Mouse (Mus musculus): ENCODE measurements around the gene Trpm3. TPM values are rescaled to one million over a fixed set of nuclear protein-coding genes. Genes with fewer than 3 reads are reported as not detected.

Gene Trpm3
- polyA plus RNA-seq, 1 experiment: 0.05 TPM

DNA sequence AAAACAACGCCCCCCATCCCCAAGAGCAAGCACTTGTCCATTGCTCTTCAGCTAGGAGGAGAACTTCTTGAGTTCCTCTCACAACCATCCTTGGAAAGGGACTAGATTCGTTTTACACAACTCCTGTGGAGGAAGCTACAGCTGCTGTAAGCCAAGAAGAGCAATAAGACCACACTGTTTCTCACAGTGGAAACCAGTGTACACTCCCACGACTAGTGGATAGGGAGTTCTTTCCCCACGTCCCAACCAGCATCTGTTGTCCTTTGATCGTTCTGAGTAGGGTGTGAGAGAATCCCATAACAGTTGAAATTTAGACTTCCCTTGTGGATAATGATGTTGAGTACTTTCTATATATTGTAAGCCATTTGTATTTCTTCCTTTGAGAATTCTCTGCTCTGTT is 728.6 kb downstream of the Trpm3 start:
- Histone ChIP-seq H3K27me3 (ENCODE audit: control insufficient read depth, insufficient read depth, insufficient read length) (no peaks in the 10 kb centered on the region), H3K4me3 (ENCODE audit: insufficient read depth, poor library complexity, severe bottlenecking) (no peak overlapping the region), H3K36me3 (ENCODE audit: control insufficient read depth, insufficient read depth) (no peaks in the 10 kb centered on the region), H3K79me2 (ENCODE audit: control insufficient read depth, insufficient read depth) (no peaks in the 10 kb centered on the region), H3ac (ENCODE audit: control insufficient read depth, insufficient read length, low read depth) (no peak overlapping the region), H3K79me3 (ENCODE audit: low read depth) (no peaks in the 10 kb centered on the region)
- TF ChIP-seq USF1 (IDR thresholded peaks at IDR 0.05; ENCODE audit: low read depth) (no peak), CTCF (IDR thresholded peaks at IDR 0.05; ENCODE audit: control insufficient read depth, insufficient read depth, insufficient read length) (no peak), CEBPB (IDR thresholded peaks at IDR 0.05; ENCODE audit: low read depth) (no peak), MYOD1 (IDR thresholded peaks at IDR 0.05; ENCODE audit: control insufficient read depth, insufficient read length, low read depth) (no peak), MYOG (IDR thresholded peaks at IDR 0.05; ENCODE audit: control insufficient read depth, extremely low read depth, insufficient read length) (no peak), FOSL1 (IDR thresholded peaks at IDR 0.05; ENCODE audit: insufficient read depth, low read length, poor library complexity, severe bottlenecking) (no peak), MAX (IDR thresholded peaks at IDR 0.05) (no peak)

DNA sequence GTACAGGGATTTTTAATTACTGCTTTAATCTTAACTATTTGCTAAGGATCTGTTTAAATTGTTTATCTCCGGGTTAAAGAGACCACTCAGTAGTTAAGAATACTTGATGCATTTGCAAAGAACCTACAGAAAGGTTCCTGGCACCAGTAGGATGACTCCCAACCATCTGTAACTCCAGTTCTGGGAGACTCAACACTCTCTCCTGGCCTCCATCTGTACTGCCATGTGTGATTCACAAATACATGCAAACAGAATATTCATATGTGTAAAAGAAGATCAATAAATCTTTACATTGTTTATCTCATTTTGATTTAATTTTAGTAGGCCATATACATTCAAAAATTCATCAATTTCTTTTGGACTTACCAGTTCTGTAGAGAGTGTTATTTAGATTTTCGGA is 731.0 kb downstream of the Trpm3 start:
- Histone ChIP-seq H3K27me3 (ENCODE audit: control insufficient read depth, insufficient read depth, insufficient read length) (no peaks in the 10 kb centered on the region), H3K36me3 (ENCODE audit: control insufficient read depth, insufficient read depth) (no peaks in the 10 kb centered on the region), H3K79me3 (ENCODE audit: low read depth) (no peaks in the 10 kb centered on the region), H3ac (ENCODE audit: control insufficient read depth, insufficient read length, low read depth) (no peak overlapping the region), H3K79me2 (ENCODE audit: control insufficient read depth, insufficient read depth) (no peaks in the 10 kb centered on the region), H3K4me3 (ENCODE audit: insufficient read depth, poor library complexity, severe bottlenecking) (no peak overlapping the region)
- TF ChIP-seq USF1 (IDR thresholded peaks at IDR 0.05; ENCODE audit: low read depth) (no peak), MYOG (IDR thresholded peaks at IDR 0.05; ENCODE audit: control insufficient read depth, extremely low read depth, insufficient read length) (no peak), MAX (IDR thresholded peaks at IDR 0.05) (no peak), MYOD1 (IDR thresholded peaks at IDR 0.05; ENCODE audit: control insufficient read depth, insufficient read length, low read depth) (no peak), FOSL1 (IDR thresholded peaks at IDR 0.05; ENCODE audit: insufficient read depth, low read length, poor library complexity, severe bottlenecking) (no peak), CTCF (IDR thresholded peaks at IDR 0.05; ENCODE audit: control insufficient read depth, insufficient read depth, insufficient read length) (no peak), CEBPB (IDR thresholded peaks at IDR 0.05; ENCODE audit: low read depth) (no peak)

DNA sequence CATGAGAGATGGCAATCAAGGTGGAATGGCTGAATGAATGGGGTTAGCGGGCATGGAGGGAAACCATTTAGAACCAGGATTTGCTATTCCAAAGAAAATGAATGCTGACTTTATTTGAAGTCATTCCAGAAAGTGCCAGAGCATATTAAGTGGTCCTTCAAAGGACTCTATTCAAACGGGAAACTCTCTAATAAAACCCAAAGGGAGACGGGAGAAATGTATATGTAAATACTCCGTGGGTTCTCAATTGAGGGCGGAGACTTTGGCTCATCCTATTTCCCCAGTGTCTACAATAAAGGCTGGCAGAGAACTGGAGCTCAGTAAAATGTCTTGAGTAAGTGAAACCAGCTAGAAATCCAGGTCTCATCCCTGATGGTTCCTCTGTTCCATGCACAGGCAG is 733.6 kb downstream of the Trpm3 start:
- TF ChIP-seq MAX (IDR thresholded peaks at IDR 0.05): no peak
- no peak for TF ChIP-seq CTCF (IDR thresholded peaks at IDR 0.05; ENCODE audit: control insufficient read depth, insufficient read depth, insufficient read length)
- no peak for TF ChIP-seq MYOG (IDR thresholded peaks at IDR 0.05; ENCODE audit: control insufficient read depth, extremely low read depth, insufficient read length)
- no peak for TF ChIP-seq CEBPB (IDR thresholded peaks at IDR 0.05; ENCODE audit: low read depth)
- no peak for TF ChIP-seq MYOD1 (IDR thresholded peaks at IDR 0.05; ENCODE audit: control insufficient read depth, insufficient read length, low read depth)
- H3K79me3 ChIP-seq (ENCODE audit: low read depth): no peaks in the 10 kb centered on the region
- no peaks in the 10 kb centered on the region for H3K36me3 ChIP-seq (ENCODE audit: control insufficient read depth, insufficient read depth)
- H3K4me3 ChIP-seq (ENCODE audit: insufficient read depth, poor library complexity, severe bottlenecking): no peak overlapping the region
- H3ac ChIP-seq (ENCODE audit: control insufficient read depth, insufficient read length, low read depth): no peak overlapping the region
- H3K27me3 ChIP-seq (ENCODE audit: control insufficient read depth, insufficient read depth, insufficient read length): no peaks in the 10 kb centered on the region
- no peaks in the 10 kb centered on the region for H3K79me2 ChIP-seq (ENCODE audit: control insufficient read depth, insufficient read depth)

DNA sequence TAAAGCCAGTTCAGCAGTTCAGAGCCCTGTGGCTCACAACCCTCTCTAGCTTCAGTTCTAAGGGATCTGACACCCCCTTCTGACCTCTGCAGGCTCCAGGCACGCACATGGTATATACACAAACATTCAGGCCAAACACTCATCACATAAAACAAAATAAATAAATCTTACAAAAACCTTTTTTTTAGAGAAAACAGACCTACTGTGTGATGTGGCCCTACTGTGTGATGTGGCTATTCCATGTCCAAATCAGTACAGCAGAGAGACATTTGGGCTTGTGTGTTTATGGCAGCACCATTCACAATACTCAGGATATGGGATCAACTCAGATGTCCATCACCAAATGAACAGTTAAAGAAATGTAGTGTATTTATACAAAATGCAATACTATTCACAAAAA is 741.4 kb downstream of the Trpm3 start:
- no peaks in the 10 kb centered on the region for H3K27me3 ChIP-seq (ENCODE audit: control insufficient read depth, insufficient read depth, insufficient read length)
- no peaks in the 10 kb centered on the region for H3K79me2 ChIP-seq (ENCODE audit: control insufficient read depth, insufficient read depth)
- H3K79me3 ChIP-seq (ENCODE audit: low read depth): no peaks in the 10 kb centered on the region
- no peaks in the 10 kb centered on the region for H3K36me3 ChIP-seq (ENCODE audit: control insufficient read depth, insufficient read depth)
- no peak overlapping the region for H3ac ChIP-seq (ENCODE audit: control insufficient read depth, insufficient read length, low read depth)
- H3K4me3 ChIP-seq (ENCODE audit: insufficient read depth, poor library complexity, severe bottlenecking): no peak overlapping the region
- TF ChIP-seq FOSL1 (IDR thresholded peaks at IDR 0.05; ENCODE audit: insufficient read depth, low read length, poor library complexity, severe bottlenecking) (no peak), CTCF (IDR thresholded peaks at IDR 0.05; ENCODE audit: control insufficient read depth, insufficient read depth, insufficient read length) (no peak), MYOD1 (IDR thresholded peaks at IDR 0.05; ENCODE audit: control insufficient read depth, insufficient read length, low read depth) (no peak)

DNA sequence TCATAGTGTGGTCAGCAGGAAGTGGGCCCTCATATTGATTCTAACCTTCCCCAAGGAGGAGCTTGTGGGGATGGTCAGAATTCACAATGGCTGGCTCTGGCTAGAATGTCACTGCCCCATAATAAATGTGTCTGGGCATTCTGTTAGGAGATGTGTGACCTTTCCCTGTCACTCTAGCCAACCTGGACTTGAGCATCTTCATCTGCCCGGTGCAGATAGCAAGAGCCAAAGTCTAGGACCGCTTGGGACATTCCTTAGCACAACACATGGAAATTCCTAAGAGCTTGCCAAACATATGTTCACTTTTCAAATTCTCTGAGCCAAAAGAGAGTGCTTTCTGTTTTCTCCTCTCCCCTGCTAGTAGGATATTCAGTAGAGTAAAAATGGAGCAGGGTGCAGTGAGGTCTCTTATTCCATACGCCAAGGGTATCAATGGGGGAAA is 743.8 kb downstream of the Trpm3 start:
- no peaks in the 10 kb centered on the region for H3K79me2 ChIP-seq (ENCODE audit: control insufficient read depth, insufficient read depth)
- H3K4me3 ChIP-seq (ENCODE audit: insufficient read depth, poor library complexity, severe bottlenecking): no peak overlapping the region
- no peaks in the 10 kb centered on the region for H3K36me3 ChIP-seq (ENCODE audit: control insufficient read depth, insufficient read depth)
- H3ac ChIP-seq (ENCODE audit: control insufficient read depth, insufficient read length, low read depth): no peak overlapping the region
- H3K79me3 ChIP-seq (ENCODE audit: low read depth): no peaks in the 10 kb centered on the region
- peaks cover 3% of the 10 kb centered on the region for H3K27me3 ChIP-seq (ENCODE audit: control insufficient read depth, insufficient read depth, insufficient read length)
- TF ChIP-seq USF1 (IDR thresholded peaks at IDR 0.05; ENCODE audit: low read depth): no peak
- TF ChIP-seq MAX (IDR thresholded peaks at IDR 0.05): no peak
- TF ChIP-seq MYOG (IDR thresholded peaks at IDR 0.05; ENCODE audit: control insufficient read depth, extremely low read depth, insufficient read length): no peak
- TF ChIP-seq MYOD1 (IDR thresholded peaks at IDR 0.05; ENCODE audit: control insufficient read depth, insufficient read length, low read depth): no peak
- TF ChIP-seq CTCF (IDR thresholded peaks at IDR 0.05; ENCODE audit: control insufficient read depth, insufficient read depth, insufficient read length): no peak
- no peak for TF ChIP-seq FOSL1 (IDR thresholded peaks at IDR 0.05; ENCODE audit: insufficient read depth, low read length, poor library complexity, severe bottlenecking)
- TF ChIP-seq CEBPB (IDR thresholded peaks at IDR 0.05; ENCODE audit: low read depth): no peak

DNA sequence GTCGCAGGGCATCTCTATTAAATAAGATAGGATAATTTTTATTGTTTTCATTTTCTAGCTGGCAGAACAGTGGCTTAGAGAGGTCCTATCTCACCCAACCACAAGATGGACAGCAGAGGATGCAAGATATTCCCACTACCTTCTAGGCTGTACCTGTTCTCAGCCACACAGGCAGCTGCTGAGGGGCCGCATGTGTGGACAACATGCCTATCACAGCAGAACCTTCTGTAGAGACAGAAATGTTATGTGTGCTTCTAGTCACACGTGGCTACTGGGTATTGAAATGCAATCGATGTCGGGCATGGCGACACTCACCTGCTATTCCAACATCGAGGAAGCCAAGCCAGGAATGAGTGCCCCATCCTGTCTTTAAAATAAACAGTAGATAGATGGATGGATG is 744.3 kb downstream of the Trpm3 start:
- H3ac ChIP-seq (ENCODE audit: control insufficient read depth, insufficient read length, low read depth): no peak overlapping the region
- no peaks in the 10 kb centered on the region for H3K79me2 ChIP-seq (ENCODE audit: control insufficient read depth, insufficient read depth)
- H3K4me3 ChIP-seq (ENCODE audit: insufficient read depth, poor library complexity, severe bottlenecking): no peak overlapping the region
- TF ChIP-seq MYOG (IDR thresholded peaks at IDR 0.05; ENCODE audit: control insufficient read depth, extremely low read depth, insufficient read length) (no peak), CEBPB (IDR thresholded peaks at IDR 0.05; ENCODE audit: low read depth) (no peak), USF1 (IDR thresholded peaks at IDR 0.05; ENCODE audit: low read depth) (no peak), FOSL1 (IDR thresholded peaks at IDR 0.05; ENCODE audit: insufficient read depth, low read length, poor library complexity, severe bottlenecking) (no peak), MAX (IDR thresholded peaks at IDR 0.05) (no peak), CTCF (IDR thresholded peaks at IDR 0.05; ENCODE audit: control insufficient read depth, insufficient read depth, insufficient read length) (no peak)
- peaks cover 3% of the 10 kb centered on the region for H3K27me3 ChIP-seq (ENCODE audit: control insufficient read depth, insufficient read depth, insufficient read length)
- no peaks in the 10 kb centered on the region for H3K36me3 ChIP-seq (ENCODE audit: control insufficient read depth, insufficient read depth)
- no peaks in the 10 kb centered on the region for H3K79me3 ChIP-seq (ENCODE audit: low read depth)
